Mouse (Mus musculus) embryonic facial prominence, embryonic 13.5 days (tissue): ENCODE data around the gene Oas3. TPM values are rescaled to one million over a fixed set of nuclear protein-coding genes. Genes with fewer than 3 reads are reported as not detected.

ENCODE experiments used
- ATAC-seq: fragments of 200-750 bp; cut with Nextera tagmentation; 2 replicates; pipeline ENCODE4 v1.8.0; 2017; ENCODE audit warnings: low read depth; ENCODE audit not compliant: insufficient number of reproducible peaks, insufficient read depth, low FRiP score, low TSS enrichment
- H3K27ac ChIP-seq: fragments of 300-500 bp; sonication (generic); 2 replicates; pipeline ENCODE4 v1.5.1; 2015; ENCODE audit warnings: moderate library complexity, mild to moderate bottlenecking, inconsistent platforms
- H3K27me3 ChIP-seq: fragments of 300-500 bp; sonication (generic); 2 replicates; pipeline ENCODE4 v1.6.1; 2015; ENCODE audit warnings: mild to moderate bottlenecking, inconsistent platforms
- H3K36me3 ChIP-seq: fragments of 300-500 bp; sonication (generic); 2 replicates; pipeline ENCODE4 v1.6.1; 2015; ENCODE audit warnings: mild to moderate bottlenecking, inconsistent platforms
- H3K4me1 ChIP-seq: fragments of 300-500 bp; sonication (generic); 2 replicates; pipeline ENCODE4 v1.6.1; 2015; ENCODE audit warnings: inconsistent platforms
- H3K4me2 ChIP-seq: fragments of 300-500 bp; sonication (generic); 2 replicates; pipeline ENCODE4 v1.6.1; 2015; ENCODE audit warnings: moderate library complexity, mild to moderate bottlenecking, inconsistent platforms
- H3K4me3 ChIP-seq: fragments of 300-500 bp; sonication (generic); 2 replicates; pipeline ENCODE4 v1.5.1; 2015; ENCODE audit warnings: mild to moderate bottlenecking, inconsistent platforms
- H3K9ac ChIP-seq: fragments of 300-500 bp; sonication (generic); 2 replicates; pipeline ENCODE4 v1.6.1; 2015; ENCODE audit warnings: mild to moderate bottlenecking, inconsistent platforms
- H3K9me3 ChIP-seq: fragments of 300-500 bp; sonication (generic); 2 replicates; pipeline ENCODE4 v1.6.1; 2016; ENCODE audit warnings: inconsistent platforms
- WGBS: fragments of 180-500 bp; shearing (Covaris S2); methylation state at CpG from one replicate; pipeline ENCODE4 v1.1.7; 2015; ENCODE audit warnings: mixed read lengths; 5-methylcytosine and 5-hydroxymethylcytosine counted together
- polyA plus RNA-seq: library from polyadenylated mRNA; unstranded; fragments of >200 nt; fragmentation: Nextera tagmentation; extraction: Ambion mirVana; gene quantifications from 2 replicates; pipeline ENCODE4 v1.2.1, GENCODE M21; 2015

Gene Oas3
- polyA plus RNA-seq, 1 experiment from 2014 or later, result 0.11 TPM

DNA sequence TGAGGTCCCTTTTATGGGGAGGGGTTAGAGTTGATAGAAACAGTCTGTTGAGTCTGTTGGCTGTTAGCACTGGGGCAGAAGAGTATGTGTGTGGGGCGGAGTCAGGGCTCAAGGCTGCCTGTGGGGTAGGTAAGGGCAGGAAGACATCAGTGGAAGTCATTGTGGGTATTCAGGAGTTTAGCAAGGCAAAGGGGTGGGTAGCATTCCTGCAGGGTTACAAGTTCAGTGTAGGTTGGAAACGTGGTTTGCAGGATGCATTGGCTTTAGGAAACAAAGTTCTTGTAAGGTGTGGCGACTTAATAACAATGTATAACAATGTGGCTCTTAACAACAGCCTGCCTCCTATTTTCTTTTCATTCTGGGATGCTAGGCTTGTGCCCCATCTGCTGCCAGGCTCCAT, 26.3 kb downstream of the Oas3 start:
- H3K36me3 ChIP-seq, result no peaks in the 10 kb centered on the region
- no peak overlapping the region for H3K9ac ChIP-seq
- H3K27me3 ChIP-seq, result no peaks in the 10 kb centered on the region
- H3K27ac ChIP-seq, result no peak overlapping the region
- no peak overlapping the region for H3K4me2 ChIP-seq
- WGBS, result 65% methylated on average over 3 of the region's 3 CpGs
- no peak for ATAC-seq
- H3K4me3 ChIP-seq, result no peak overlapping the region
- H3K4me1 ChIP-seq, result no peaks in the 10 kb centered on the region
- no peaks in the 10 kb centered on the region for H3K9me3 ChIP-seq

DNA sequence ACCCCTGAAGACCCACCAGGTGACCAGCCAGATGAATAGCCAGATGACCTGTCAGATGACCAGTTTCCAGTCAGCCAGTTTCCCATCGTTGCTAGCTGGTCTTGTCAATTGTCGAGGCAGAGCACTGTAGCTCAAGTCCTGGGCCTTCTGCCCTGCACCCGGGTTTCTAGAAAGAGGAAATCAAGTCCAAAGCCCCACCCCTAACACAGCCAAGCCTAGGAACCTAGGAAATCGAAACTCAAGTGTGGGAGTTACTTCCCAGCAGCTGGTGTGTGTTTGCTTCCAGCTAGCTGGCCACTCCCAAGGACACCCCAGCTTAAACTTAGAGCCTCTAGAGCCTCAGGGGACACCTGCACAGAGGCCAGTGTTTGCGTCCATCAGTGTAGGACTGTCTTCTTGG, 27.8 kb downstream of the Oas3 start, which contains the start of gene Oas2:
Gene Oas2, minus strand, starts transcription at position 166 of the 400 bp plus-strand sequence.
- Histone ChIP-seq H3K9ac (no peak within 1 kb of the TSS), H3K36me3 (no peaks in the 10 kb centered on the region), H3K4me3 (no peak within 1 kb of the TSS), H3K27me3 (no peaks in the 10 kb centered on the region), H3K9me3 (no peaks in the 10 kb centered on the region), H3K4me1 (no peaks in the 10 kb centered on the region), H3K4me2 (no peak within 1 kb of the TSS), H3K27ac (no peak within 1 kb of the TSS)
- no peak for ATAC-seq
- 62% methylated on average over 5 of the region's 5 CpGs for WGBS

DNA sequence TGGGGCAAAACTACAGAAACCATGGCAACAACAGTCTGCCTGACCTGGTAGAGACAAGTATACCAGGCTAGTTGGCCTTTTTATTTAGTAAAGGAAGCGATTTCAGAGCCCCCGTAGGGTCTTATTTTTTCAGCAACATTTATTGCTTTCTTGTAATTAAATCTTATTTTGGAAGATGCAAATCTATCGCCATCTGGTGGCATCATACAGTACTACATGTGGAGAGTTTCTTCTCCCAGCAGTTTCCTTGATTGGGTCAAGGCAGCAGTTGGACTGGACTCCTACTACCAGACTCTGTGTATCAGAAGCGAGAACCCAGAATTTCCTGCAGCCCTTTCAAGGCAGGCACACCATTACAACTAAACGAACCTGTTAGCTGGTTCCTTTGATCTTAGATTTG, 31.0 kb downstream of the Oas3 start:
- Histone ChIP-seq H3K4me3 (no peak overlapping the region), H3K27ac (no peak overlapping the region), H3K9ac (no peak overlapping the region; the same call in 1 of the 2 replicates), H3K9me3 (no peaks in the 10 kb centered on the region), H3K4me1 (no peaks in the 10 kb centered on the region), H3K27me3 (0 out of 2 replicates have a peak, but pooled peaks cover 4% of the 10 kb centered on the region), H3K36me3 (no peaks in the 10 kb centered on the region), H3K4me2 (no peak overlapping the region)
- WGBS, result 10% methylated on average over 5 of the region's 5 CpGs
- ATAC-seq, result no peak

DNA sequence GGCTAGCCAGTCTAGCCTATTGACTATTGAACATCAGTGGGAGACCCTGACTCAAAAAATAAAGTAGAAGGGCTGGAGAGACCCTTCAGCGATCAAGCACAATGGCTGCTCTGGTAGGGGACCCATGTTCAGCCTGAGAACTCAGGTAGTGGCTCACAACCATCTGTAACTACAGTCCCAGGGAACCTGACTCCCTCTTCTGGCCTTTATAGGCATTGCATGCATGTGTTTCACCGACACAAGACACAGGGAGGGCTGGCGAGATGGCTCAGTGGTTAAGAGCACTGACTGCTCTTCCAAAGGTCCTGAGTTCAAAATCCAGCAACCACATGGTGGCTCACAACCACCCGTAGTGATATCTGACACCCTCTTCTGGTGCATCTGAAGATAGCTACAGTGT, 35.3 kb downstream of the Oas3 start:
- Histone ChIP-seq H3K27ac (no peak overlapping the region), H3K9ac (no peak overlapping the region), H3K4me1 (no peaks in the 10 kb centered on the region), H3K36me3 (no peaks in the 10 kb centered on the region), H3K4me2 (no peak overlapping the region), H3K9me3 (no peaks in the 10 kb centered on the region), H3K4me3 (no peak overlapping the region), H3K27me3 (peaks cover 8% of the 10 kb centered on the region; the same call in 1 of the 2 replicates)
- 28% methylated on average over 4 of the region's 4 CpGs for WGBS
- no peak for ATAC-seq

DNA sequence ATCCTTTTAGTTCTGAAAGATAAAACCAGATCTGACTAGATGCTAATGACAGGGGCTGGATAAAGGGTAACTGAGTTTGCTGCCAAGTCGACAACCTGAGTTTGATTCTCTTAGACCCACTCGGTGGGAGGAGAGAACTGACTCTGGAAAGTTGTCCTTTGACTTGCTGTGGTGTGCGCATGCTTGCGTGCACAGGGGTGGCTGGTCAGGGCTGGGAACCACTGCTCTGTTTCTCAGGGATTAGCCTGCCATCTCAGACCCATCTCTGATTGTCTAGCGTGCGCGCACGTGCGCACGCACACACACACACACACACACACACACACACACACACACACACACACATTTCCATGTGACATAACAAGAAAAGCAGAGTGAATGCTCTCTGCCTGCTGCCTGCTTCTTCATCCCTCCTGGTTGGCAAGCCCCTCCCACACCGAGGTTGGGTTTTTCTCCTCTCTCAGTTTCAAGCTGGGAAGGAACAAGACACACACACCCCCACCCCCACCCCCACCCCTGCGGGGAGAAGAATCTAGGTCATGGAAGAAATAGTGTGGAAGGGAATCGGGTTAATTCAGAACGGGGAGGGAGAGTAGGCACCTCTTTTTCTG, 43.0 kb downstream of the Oas3 start:
- WGBS, result 61% methylated on average over 14 of the region's 14 CpGs
- Histone ChIP-seq H3K9ac (no peak overlapping the region), H3K4me3 (no peak overlapping the region), H3K4me1 (peaks cover 8% of the 10 kb centered on the region; the same call in 1 of the 2 replicates), H3K27me3 (peaks cover 7% of the 10 kb centered on the region; the same call in 1 of the 2 replicates), H3K27ac (no peak overlapping the region), H3K9me3 (no peaks in the 10 kb centered on the region), H3K4me2 (no peak overlapping the region), H3K36me3 (no peaks in the 10 kb centered on the region)
- ATAC-seq, result no peak

DNA sequence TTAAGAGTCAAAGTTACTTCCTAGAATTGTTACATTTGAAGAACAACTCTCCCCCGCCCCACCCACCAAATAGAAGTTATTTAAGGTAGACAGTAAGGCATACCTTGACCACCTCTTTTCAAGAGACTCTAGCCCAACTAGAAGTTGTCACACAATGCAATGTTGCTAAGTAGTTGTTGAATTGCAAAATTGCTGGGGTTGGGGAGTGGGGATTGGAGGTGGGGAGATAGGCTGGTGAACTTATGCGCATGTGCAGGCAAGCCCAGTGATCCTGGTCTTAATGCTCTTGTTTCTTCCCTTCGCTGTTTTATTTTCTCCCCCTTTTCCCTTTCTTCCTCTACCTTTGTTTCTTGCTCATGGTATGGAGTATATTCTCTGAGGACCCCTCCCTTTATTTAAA, 43.8 kb downstream of the Oas3 start:
- Histone ChIP-seq H3K9ac (no peak overlapping the region), H3K9me3 (no peaks in the 10 kb centered on the region), H3K36me3 (no peaks in the 10 kb centered on the region), H3K27ac (no peak overlapping the region), H3K27me3 (peaks cover 7% of the 10 kb centered on the region; the same call in 1 of the 2 replicates), H3K4me1 (peaks cover 8% of the 10 kb centered on the region; the same call in 1 of the 2 replicates), H3K4me3 (no peak overlapping the region), H3K4me2 (no peak overlapping the region)
- WGBS, result 86% methylated on average over 3 of the region's 3 CpGs
- no peak for ATAC-seq

DNA sequence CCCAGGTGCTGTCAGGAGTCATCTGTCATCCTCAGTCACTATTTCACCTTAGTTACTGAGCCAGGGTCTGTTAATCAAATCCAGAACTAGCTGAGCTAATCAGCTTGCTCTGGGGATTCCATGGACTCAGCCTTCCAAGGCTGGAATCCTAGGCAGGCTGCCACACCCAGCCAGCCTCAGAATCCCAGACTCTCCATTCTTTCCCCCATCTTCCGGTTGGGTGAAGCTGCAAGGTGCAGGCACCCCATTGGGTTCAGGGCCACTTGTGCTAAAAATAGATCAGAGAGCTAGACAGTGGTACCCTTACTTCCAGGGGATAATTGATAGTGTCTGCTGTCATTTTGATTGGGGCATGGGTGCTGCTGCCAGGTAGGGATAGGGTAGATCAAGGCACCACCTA, 44.7 kb downstream of the Oas3 start:
- no peak overlapping the region for H3K9ac ChIP-seq
- peaks cover 7% of the 10 kb centered on the region; the same call in 1 of the 2 replicates for H3K27me3 ChIP-seq
- no peaks in the 10 kb centered on the region for H3K9me3 ChIP-seq
- peaks cover 8% of the 10 kb centered on the region; the same call in 1 of the 2 replicates for H3K4me1 ChIP-seq
- 55% methylated on average over 1 of the region's 1 CpGs for WGBS
- ATAC-seq, result no peak
- H3K4me2 ChIP-seq, result no peak overlapping the region
- H3K36me3 ChIP-seq, result no peaks in the 10 kb centered on the region
- no peak overlapping the region for H3K27ac ChIP-seq
- H3K4me3 ChIP-seq, result no peak overlapping the region

DNA sequence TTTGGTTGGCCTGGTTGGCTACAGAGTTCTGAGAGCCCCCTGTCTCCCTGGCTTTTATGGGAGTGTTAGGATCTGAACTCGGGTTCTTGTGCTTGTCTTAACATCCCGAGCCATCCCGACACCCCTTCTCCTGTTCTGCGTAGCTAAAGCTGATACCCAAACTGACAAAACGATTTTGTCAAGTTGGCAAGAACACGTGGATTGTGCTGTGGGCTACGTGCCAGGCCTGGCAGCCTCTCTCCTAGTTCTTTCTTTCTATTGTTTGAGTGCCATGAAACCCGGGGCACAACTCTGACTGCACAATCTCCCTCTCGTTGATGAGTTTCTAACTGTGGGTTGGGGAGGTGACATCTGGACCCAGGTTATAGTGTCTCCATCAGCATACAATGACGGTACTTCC, 48.1 kb downstream of the Oas3 start:
- 78% methylated on average over 10 of the region's 10 CpGs for WGBS
- H3K4me1 ChIP-seq, result peaks cover under 1% of the 10 kb centered on the region; the same call in 1 of the 2 replicates
- ATAC-seq, result no peak

DNA sequence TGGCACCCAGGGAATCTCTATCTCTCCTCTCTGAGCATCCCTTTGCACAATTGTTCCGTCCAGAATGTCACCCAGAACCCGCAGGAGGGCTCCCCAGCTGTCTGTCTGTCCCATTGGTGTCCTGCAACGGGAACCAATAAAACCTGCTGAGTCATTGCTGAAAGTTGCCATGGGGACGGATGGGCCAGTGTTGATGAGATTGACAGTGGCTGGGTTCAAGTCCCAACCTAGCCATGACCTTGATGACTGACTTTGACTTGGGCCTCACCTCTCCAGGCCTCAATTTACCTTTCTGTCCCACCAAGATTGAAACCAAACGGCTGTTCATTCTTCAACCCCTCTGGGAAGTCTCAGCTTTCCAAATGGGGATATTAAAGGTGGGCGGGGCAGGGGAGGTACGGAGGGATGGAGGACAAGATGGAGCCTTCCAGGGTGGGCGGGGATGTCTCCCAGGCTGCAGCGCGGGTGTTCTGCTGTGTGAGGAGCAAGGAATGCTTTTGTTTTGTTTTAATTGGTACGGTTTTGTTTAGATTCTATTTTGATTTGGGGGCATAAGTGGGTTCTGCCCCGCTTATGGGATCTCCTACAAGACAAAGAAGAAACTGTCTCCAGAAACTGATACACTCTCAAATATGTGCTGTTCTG, 51.5 kb downstream of the Oas3 start:
- Histone ChIP-seq H3K36me3 (no peaks in the 10 kb centered on the region), H3K9ac (no peak overlapping the region)
- WGBS, result 55% methylated on average over 12 of the region's 12 CpGs

More for the DNA sequence above, 48.1 kb downstream of the Oas3 start:
- Histone ChIP-seq H3K27ac (no peak overlapping the region), H3K9me3 (no peaks in the 10 kb centered on the region), H3K9ac (no peak overlapping the region), H3K36me3 (no peaks in the 10 kb centered on the region), H3K4me3 (no peak overlapping the region), H3K4me2 (no peak overlapping the region), H3K27me3 (peaks cover 5% of the 10 kb centered on the region; the same call in 1 of the 2 replicates)

DNA sequence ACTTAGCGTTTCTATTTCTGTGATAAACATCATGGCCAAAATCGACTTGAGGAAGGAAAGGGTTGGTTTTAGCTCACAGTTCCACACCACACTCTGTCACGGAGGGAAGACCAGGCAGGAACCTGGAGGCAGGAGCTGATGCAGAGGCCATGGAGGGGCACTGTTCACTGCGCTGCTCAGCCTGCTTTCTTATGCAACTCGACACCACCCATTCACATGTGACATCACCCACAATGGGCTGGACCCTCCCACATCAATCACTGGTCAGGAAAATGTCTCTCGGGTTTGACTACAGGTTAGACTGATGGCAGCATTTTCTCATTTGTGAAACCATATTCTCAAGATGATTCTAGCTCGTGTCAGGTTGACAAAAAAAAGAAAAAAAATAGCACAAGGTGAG, 56.5 kb downstream of the Oas3 start:
- Histone ChIP-seq H3K4me2 (no peak overlapping the region), H3K9me3 (no peaks in the 10 kb centered on the region), H3K36me3 (no peaks in the 10 kb centered on the region), H3K27ac (no peak overlapping the region), H3K4me1 (no peaks in the 10 kb centered on the region; the same call in 1 of the 2 replicates), H3K27me3 (peaks cover 7% of the 10 kb centered on the region), H3K9ac (no peak overlapping the region), H3K4me3 (no peak overlapping the region)
- 55% methylated on average over 7 of the region's 7 CpGs for WGBS
- no peak for ATAC-seq

More for the DNA sequence above, 51.5 kb downstream of the Oas3 start:
- Histone ChIP-seq H3K4me2 (no peak overlapping the region), H3K4me1 (no peaks in the 10 kb centered on the region), H3K4me3 (no peak overlapping the region), H3K27me3 (peaks cover 5% of the 10 kb centered on the region; the same call in 1 of the 2 replicates), H3K27ac (no peak overlapping the region), H3K9me3 (no peaks in the 10 kb centered on the region)
- ATAC-seq, result no peak

DNA sequence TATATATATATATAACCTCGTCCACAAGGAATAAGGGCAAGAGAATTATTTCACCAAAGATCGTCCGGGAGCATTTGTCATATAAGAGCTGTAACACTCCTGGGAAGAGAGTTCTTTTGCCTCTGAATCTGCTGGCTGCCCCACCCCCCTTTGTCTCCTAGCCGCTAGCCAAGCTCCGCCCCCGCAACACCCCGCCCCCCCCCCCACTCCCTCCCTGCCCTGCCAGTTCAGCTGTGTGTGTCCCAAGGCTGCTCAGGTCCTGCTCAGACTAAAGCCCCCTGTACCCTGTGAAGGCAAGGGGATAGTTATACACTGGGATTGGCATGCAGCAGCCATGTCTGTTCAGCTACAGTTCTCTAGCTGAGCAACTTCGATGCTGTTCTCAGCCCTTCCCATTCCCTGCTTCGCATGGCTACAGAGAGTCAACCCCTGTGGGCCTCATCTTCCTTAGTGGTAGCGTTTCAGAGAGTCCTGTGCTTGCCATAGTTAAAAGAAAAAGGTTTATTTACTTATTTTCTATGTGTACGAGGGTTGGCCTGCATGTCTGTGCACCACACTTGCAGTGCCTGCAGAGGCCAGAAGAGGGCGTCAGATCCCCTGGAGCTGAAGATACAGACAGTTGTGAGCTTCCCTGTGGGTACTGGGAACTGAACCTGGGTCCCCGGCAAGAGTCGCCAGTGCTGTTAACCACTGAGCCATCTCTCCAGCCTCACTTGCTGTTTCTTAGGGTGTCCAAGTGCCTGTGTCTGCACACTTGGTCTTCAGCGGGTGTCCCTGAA, 58.7 kb downstream of the Oas3 start:
- Histone ChIP-seq H3K27ac (no peak overlapping the region), H3K27me3 (peaks cover 29% of the 10 kb centered on the region), H3K4me1 (no peaks in the 10 kb centered on the region; the same call in 1 of the 2 replicates), H3K4me3 (no peak overlapping the region), H3K36me3 (no peaks in the 10 kb centered on the region), H3K4me2 (no peak overlapping the region), H3K9ac (no peak overlapping the region), H3K9me3 (no peaks in the 10 kb centered on the region)
- no peak for ATAC-seq
- 59% methylated on average over 13 of the region's 15 CpGs for WGBS
